Mouse (Mus musculus) 3T3-L1 (cell line): ENCODE measurements at regions not wholly inside any gene's neighbourhood (a gene's known extent, or its start where the extent isn't known, plus 50 kb on each side); places are given as distances from the start of the nearest gene placed in this dataset.

ENCODE experiments used
- DNase-seq: peaks from one replicate; pipeline ENCODE4 v3.0.0-alpha.2; 2015; ENCODE audit warnings: low read depth, low spot score

DNA sequence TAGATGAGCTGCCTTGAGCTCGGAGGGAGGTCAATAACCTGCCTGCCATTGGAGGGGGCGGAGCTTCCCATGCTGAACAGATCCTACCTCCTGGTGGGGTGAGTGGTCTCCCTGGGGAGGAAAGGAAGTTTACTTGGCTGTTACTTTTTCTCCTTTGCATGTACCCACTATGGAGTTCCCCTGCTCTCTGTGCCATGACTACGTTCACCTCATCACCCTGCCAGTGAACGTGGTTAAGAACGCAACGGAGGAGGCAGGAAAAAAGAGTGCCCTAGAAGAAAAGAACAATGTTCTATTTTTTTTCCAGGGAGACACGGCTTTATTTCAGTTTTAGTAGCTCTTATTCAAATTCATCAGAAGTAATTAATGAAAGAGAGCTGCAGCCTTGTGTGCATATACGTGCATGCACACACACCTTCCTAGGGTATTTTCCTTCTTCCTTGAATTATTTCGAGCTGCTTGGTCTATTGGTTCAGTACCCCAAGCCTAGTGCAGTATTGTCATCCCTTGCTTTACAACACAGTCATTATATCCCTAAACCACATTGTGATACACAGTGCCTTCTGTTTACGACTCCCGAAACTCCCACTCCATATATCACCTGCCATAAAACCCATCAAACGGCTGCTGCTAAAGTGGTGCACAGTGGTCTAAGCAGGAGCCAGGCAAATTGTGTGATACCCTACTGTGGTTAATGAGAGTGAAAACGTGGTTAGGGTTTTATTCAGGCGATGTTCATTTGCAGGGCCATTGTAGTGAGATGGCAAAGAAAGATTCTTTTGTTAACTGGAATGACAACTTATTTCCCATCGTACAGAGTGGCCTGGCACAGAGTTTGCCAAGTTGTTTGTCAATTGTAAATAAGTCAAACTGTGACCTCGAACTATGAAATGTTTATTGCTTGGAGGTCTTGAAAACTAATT, 608.0 kb downstream of the Bcl11a start:
- no peak for DNase-seq

DNA sequence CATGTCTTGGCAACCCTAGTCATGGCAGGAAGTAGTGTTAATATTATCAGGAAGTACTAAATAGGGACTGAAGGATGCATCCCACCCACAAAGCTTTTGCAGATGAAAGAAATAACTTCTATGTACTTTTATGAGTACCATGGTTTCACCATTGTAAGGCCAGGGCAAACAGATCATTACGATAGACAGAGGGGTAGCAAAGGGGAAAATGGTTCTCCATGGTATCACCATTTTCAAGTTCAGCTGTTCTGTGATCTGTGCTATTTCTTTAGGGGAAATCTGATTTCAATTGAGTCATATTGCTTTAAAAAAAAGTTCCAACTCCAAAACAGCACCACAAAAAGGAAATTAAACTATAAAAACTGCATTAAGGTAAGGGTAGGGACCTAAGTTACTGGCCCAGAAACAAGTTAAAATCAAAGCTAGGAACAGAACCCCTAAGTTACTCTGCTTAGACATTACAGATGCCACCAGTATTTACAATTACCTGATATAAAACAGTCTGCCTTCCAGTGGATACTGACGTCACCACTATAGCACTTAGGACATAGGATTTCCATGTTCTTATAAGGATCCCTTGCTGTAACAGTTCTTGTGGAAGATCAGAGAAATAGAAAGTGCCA, 610.4 kb downstream of the Bcl11a start:
- no peak for DNase-seq

DNA sequence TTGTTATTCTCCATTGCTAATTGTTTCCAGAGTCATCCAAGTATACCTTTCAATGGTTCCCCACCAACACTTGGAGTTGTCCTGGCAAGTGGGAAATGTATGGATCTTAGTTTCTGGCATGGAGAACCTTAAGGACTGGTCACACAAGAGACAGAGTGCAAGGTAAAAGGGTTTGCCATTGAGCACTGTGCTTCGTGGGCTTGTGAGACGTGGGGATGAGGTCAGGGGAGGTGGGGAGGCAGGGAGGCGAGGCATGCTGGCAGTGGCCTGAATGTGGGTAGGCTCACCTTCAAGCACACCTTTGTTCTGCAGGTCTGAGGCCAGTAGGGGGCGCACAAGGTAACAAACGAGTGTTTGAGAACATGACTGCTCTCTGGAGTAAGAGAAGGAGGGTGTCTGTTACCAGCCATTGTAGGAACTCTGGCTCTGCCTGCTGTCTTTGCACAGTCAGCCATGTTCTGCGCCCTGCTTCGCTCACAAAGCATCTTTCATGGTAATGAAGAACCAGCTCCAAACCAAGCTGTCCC, 612.0 kb downstream of the Bcl11a start:
- DNase-seq = no peak

DNA sequence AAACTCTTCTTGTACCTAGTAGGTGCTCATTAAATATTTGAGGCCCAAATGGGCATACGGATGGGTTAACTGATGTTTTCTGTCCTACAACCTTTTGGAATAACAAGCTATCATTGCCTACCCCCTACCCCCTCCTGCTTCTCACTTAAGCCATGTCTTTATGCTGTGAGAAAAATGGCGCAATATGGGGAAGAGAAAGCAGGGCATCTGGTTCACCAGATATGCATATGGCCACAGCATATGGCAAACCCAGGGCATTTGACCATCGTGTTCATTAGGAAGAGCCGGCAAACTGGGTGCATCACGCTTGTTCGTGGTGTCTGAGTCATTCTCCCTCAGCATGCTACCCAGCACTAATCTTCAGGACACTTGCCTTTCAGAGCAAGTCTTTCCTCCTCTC, 616.1 kb downstream of the Bcl11a start:
- DNase-seq = no peak

DNA sequence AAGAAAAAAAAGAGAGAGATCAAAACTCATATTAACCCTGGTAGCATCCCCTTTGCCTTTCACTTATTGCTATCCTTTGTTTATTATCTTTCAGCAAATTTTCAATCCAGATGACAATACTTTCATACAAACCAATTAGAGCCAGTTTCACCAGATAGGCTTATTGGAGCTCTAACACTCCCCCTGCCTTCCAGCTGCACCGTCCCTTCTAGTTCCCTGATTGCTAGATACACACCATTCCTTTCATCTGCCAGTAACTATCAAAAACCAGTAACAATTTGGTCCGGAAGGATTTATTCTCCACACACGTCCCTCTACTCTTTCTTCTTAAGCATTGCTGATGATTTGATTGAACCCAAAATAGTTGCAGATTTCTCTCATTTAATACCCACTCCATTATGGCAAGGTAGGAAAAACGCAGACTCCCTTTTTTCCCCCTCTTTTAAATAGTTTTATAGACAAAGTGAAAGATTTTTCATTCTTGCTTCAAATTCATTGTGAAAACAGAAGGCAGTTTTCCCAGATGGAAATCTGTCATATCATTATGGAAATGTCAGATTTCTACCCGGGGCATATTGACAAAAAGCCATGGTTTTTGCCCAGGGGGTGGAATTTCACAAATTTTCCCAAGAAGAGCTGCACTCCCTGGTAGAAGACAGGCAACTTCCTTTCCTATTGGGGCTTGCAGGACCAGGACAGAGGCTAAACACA, 617.3 kb downstream of the Bcl11a start:
- no peak for DNase-seq

DNA sequence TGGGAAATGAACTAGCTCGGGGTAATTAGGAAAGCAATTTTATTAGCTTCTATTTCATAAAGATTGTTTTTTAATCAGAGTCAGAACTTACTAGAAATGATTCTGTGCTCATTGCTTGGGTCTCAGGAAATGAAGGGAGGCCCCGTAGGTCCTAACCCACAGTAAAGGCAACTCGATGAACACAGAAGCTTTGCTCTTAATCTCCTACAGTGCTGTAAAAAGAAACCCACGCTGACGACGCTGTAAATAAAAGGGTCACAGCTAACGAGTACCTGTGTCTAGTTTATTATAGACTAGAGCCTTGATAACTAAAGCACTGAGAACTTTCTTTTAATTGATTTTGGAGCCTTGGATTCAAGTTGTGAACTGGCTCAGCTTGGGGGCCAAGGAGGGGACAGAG, 618.7 kb downstream of the Bcl11a start:
- DNase-seq = no peak

DNA sequence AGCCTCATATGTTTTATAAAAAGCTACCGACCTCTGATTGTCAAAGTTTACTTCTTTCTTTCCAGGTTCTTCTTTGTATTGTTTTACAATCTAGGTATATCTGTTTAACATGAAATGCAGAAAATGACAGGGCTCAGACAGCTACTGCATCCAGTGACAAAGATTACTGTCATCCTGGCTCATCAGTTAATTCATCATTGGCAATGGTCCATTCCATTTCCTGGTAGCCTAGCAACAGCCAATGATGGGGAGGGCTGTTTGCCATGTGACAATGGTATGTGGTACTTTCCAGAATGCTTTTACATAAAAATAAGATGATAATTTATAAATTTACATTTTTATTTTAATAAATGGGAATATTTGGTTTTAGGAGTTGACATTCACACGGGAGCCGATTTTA, 630.9 kb downstream of the Bcl11a start:
- DNase-seq = no peak

DNA sequence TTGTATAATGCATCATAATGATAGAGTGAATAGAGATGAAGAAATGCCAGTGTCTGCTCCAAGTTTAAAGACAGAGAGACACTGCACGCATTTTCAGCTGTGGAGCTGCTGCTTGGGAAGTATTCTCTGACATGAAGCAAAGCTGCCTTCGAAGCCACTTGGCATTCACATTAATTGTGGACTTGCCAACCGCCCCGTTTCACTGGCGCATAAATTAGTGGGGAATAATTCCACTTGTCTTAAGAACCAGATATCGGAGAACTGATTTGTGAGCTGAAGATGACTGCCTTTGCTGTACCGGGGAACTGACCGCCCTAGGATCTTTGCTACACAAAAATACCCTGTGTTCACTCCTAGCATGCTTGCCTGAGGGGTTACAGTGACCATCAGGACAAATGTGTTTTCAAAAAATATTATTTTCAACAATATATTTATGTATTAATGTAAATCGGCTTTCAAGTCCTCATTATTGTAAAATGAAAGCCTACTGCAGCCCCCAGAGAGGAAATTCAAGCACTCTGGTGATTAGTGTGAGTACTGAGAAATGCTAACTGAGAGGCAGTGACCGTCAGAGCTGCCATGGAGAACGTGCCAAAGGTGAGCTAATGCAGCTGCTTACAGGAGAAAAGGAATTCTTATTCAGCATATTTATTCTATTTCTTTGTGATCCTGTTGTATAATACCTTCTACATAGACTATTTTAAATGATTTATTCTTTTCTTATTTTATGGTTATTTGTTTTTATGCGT, 638.9 kb downstream of the Bcl11a start:
- no peak for DNase-seq

DNA sequence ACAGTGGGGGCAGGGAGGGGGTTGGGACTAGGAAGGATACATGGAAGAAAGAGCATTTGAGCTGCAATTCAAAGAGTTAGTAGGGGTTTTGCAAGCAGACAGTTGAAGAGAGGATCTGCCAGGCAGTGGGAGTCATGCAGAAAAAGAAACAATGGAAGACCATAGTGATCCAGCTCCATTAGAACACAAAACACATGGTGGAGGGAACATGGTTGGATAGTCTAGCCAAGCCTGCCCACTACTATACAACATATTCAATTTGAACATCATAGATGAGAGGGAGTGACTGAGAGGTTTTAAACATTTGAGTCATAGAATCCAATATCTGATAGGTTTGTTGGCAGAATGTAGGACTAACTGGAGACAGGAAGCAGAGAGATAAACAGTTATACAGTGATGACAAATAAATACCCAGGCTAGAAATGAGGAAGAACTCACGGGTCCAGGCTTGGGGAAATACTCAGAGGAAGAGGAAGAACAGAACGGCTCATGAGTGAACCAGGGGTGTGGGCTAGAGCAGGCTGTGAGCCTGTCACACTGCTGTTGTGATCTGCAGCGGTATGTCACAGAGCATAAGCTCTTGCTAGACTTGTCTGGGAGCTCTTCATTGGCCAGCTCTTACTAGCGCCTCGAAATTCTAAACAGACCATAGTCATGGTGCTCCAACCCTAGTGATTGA, 646.5 kb downstream of the Bcl11a start:
- DNase-seq = no peak

DNA sequence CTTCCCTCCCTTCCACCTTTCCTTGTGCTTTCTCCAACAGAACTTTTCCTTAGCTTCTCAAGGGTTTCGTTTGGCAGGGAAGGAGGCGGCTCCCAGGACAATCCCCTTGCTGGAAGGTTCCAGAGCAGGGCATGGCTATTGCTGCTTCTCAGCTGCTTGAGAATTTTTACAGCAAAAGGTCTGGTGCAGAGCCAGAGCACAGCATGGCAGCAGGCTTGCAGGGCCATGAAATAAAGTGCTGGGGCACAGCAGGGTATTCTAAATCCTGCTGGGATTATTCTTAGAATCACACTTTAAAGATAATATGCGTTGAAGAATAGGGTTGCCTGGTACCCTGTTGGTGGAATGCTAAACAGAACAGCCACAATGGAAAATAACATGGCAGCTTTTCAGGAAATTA, 648.5 kb downstream of the Bcl11a start:
- DNase-seq = no peak

DNA sequence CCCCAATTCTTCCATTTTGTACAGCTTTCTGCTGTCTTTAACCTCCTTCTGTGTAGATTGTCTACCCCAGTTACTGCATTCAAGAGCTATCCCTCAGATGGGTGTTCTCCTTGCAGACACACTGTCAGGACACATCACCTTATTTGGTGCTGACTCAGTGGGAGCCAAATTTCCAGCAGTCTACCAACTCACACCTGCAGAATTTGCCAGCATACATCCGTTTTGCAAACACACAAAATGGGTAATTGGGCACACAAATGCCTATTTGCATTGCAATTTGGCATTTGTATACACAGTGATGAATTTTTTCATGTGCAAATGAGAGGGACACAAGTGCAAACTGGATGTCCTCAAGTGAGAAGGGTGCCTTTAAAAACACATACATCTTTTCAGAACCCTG, 649.5 kb downstream of the Bcl11a start:
- no peak for DNase-seq

DNA sequence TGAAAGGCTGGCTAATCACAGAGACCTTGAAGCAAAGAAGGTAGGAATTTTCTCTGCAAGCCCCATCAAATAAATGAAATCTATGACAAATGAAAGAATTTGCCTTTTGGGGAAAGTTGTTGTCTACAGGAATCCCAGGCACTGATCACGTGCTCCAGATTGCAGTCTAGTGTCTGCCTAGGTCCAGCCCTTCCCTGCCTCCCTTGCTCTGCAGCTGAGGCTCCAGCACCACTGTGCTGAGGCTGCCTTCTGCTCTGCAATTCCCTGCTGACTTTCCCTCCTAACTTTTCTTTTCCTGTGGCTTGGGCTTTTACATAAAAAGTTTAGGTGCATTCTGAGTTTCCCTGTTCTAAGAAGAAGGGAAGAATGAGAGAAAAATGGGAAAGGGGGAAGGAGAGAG, 653.6 kb downstream of the Bcl11a start:
- DNase-seq = no peak

DNA sequence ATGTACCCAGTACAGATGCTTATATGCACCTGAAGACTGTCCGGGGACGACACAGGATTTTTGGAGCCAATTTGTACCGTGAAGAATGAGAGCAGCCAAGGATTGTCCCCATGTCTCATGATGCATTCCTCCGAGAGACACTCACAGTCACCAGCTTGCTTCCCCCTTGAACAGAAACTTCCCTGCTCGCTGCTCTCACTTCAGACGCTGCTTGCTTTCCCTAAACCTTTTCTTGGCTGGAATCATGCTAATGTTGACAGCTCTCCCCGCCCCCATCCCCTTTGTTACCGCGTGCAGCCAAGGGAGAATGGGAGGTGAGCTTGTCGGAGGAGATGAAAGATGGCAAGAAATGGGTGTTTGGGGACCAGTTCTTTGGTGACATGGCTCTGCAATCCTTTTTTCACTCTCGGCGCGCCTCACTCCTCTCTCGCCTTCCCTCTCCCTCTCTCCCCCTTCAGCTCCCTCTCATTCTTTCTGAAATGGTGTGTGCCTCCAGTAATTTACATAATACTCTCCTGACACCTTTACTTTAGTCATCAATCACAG, 661.9 kb downstream of the Bcl11a start:
- DNase-seq = no peak

DNA sequence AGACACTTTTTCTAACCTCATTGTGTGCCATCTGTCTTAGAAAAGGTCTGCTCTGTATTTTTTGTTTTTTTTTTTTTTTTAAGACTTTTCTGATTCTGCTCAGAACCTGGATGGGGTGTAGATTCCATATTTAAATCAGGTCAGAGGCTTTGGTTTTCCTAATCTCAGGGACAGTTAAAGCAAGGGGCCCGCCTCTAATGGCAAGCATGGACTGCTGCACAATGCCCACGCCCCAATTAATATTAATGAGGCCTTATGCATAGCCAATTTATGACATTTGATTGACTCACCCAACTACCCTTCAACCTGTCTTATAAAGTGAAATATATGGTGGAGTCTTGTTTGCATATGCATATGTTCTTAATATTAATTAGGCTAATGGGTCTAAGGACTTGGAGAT, 662.6 kb downstream of the Bcl11a start:
- no peak for DNase-seq

DNA sequence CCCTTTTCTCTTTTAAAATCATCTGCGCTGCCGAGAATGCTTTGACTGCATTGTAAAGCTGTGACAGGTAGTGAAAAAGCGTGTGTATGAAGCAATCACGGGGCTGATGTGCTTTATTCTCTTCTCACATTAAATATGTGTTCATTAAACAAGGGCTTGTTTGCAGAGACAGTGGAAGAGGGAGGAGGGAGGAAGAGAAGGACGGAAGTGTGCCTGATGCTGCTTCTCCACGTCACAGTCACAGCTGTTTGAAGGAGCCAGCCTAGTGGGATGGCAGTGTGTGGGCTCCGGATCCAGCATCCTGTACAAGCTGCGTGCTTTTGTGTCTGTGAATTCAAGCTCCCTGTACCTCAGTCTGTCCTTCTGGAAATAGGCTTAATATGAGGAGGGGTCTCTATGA, 664.7 kb downstream of the Bcl11a start:
- DNase-seq = no peak

DNA sequence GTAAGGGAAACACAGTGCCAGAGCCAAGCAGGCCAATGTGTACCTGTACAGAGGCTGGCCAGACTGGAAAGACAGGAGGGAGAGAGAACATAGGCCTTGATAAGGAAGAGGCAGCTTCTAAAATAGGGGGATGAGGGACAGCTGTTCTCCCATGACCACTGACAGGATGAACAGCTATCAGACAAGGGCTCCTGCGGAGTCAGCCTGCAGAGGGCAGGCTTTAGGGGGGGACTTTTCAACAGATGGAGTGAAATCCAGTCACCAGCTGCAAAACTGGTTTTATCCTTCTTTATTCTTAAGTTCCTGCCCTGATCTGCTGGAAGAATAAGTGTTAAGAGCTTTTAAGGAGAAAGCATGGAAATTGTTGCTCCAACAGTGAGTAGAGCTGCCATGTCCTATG, 665.6 kb downstream of the Bcl11a start:
- no peak for DNase-seq

DNA sequence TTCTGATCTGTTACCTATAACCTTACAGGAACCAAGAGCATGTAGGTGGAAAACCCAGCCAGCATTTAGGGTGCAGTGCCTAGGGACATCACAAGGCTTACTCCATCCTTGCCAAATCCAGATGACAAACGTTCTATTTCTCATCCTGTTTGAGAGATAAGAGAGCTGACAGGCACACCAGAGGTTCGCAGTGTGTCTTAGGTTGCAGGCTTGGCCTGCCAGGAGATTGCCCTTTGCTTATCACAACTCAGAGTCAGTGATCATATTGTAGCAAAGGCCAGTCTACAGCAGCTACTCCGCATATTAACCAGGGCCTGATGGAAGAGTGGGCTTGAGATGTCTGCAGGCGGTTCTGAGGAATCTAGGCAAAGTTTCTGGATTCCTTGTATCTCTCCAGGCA, 668.0 kb downstream of the Bcl11a start:
- DNase-seq = no peak

DNA sequence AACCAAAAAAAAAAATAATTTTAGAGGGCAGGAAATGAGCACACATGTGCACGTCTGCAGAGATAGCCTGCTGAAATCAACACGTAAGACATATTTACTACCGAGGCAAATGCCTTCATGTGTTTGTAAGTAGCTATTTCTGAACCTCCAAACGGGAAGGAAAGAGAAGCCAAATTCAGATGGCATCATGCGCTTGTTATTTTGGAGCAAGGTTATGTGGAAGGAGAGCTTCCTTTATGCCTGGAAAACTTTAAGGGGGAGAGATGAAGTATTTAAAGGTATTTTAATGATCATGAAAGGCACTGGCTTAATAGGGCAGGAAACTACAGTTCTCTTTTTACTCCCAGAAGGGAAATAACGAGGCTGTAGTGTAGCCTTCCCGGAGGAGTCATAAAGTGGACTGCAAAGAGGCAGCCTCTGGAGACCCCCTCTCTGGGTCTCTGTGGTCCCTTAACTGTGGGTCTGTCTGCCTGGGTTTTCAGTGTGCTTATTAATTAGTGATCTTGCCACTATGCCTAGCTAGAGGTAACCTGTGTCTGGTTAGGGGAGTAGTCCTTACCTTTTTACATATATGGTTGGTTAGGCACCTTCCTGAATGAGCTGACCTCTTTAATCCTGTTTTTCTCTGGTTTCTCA, 672.4 kb downstream of the Bcl11a start:
- DNase-seq = no peak

DNA sequence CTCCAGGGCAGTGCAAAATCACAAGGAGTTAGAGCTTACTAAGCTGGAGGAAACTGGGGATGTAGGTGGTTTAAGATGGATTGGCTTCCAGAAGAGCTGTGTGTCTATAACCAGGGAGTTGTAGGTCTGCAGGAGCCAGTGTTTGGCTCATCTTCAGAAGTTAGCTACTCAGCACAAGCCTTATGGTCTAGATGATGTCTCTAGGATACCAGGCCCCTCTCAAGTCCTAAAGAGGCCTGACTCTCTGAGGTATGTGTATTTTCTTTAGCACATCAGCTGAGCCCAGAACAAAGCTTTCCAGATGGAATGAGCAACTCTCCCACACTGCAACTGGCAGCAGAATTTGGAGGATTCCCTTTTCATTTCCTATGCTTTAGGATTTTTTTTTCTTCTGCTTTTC, 680.3 kb downstream of the Bcl11a start:
- no peak for DNase-seq

DNA sequence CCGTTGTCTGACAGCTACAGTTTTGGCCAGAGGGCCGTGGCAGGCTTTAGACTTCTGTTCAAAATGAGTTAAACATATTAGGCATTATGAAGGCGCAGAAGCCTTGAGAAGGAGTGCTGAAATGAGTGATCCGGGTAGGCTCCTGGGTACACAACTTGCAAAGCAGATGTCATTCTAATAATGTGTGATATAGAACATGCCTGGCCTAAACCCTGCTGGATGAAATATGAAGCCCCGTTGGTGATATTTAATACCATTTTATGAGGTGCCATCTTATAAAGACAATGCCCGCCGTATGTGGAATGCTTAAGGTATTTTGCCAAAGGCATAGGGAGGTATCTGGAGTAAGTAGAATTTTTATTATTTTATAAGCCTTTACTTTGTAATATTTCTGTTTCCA, 705.6 kb downstream of the Bcl11a start:
- no peak for DNase-seq
